Mouse (Mus musculus): ENCODE measurements around the gene Abo. TPM values are rescaled to one million over a fixed set of nuclear protein-coding genes. Genes with fewer than 3 reads are reported as not detected.

Gene Abo
- total RNA-seq, 1 experiment = 2.1 TPM

- H3K4me1 ChIP-seq (ENCODE audit: control insufficient read depth in 2 of 2, insufficient read depth in 2 of 2, low read length in 2 of 2, poor library complexity in 1 of 2) = peaks cover 0 to 5% of the 10 kb centered on the region in 2 experiments; a peak in 1 of 4 replicates
- no peak overlapping the region for H3K27ac ChIP-seq (ENCODE audit: insufficient read depth, low read depth, low read length, poor library complexity, severe bottlenecking)
- no peaks in the 10 kb centered on the region for H3K9me3 ChIP-seq (ENCODE audit: control insufficient read depth, insufficient read depth, low read depth, low read length)
- in situ Hi-C loops (cut with MboI; ENCODE audit: low sequenced_read_pairs in 2 of 2, unreplicated experiment in 2 of 2) = loop anchor here in 1 of 2 experiments (25.0 kb wide), 1 partner anchor 472 kb away; the partner anchor contains the start of gene Sec16a
- no peak for TF ChIP-seq ZNF384 (IDR thresholded peaks at IDR 0.05; ENCODE audit: low read depth, low read length)
- no peak for TF ChIP-seq CHD2 (IDR thresholded peaks at IDR 0.05; ENCODE audit: low read depth, low read length)
- no peak for TF ChIP-seq MAFK (IDR thresholded peaks at IDR 0.05; ENCODE audit: insufficient read depth, low read depth, low read length)
- TF ChIP-seq HCFC1 (IDR thresholded peaks at IDR 0.05; ENCODE audit: borderline replicate concordance, insufficient read depth, low read length) = no peak
- no peak for TF ChIP-seq ZC3H11A (IDR thresholded peaks at IDR 0.05; ENCODE audit: borderline replicate concordance, low read depth, low read length)
- H3K4me3 ChIP-seq (ENCODE audit: insufficient read depth in 1 of 2, low read depth in 1 of 2, low read length in 2 of 2, poor library complexity in 1 of 2, severe bottlenecking in 1 of 2) = peak overlapping the region in 1 of 2 experiments; percentile 38; a peak in 1 of 4 replicates
- H3K36me3 ChIP-seq (ENCODE audit: control insufficient read depth, insufficient read depth, low read length, poor library complexity, severe bottlenecking) = peaks cover 58% of the 10 kb centered on the region
- H3K9ac ChIP-seq (ENCODE audit: insufficient read depth, low read depth, low read length, poor library complexity, severe bottlenecking) = peak overlapping the region; percentile 68
- no peak for DNase-seq (ENCODE audit: low read depth, low spot score)
These were observed 44.1 kb upstream of the Abo start for GRCm38 (mm10) chr2:26908710-26909386.

DNA sequence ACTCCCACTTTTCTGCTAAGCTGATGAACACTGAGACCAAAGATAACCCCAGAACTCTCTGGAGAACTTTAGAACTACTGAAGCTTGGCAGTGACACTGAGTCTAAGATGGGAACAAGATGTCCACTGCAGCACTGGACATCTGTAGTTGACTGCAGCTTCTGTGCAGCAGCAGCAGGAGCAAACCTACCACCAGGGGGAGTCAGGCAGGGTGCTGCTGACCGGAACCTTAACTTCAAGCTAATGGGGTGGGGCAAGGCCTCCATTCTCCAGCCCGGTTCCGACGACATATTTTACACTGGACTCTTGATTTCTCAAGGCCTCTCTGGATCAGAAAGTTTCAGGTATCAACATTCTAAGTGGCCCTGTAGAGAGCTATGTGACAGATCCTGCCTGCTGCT, 42.3 kb upstream of the Abo start:
- Histone ChIP-seq H3K9ac (ENCODE audit: insufficient read depth, low read depth, low read length, poor library complexity, severe bottlenecking) (no peak overlapping the region), H3K4me1 (ENCODE audit: control insufficient read depth in 2 of 2, insufficient read depth in 2 of 2, low read length in 2 of 2, poor library complexity in 1 of 2) (peaks cover 0 to 9% of the 10 kb centered on the region in 2 experiments; a peak in 1 of 4 replicates), H3K9me3 (ENCODE audit: control insufficient read depth, insufficient read depth, low read depth, low read length) (no peaks in the 10 kb centered on the region), H3K36me3 (ENCODE audit: control insufficient read depth, insufficient read depth, low read length, poor library complexity, severe bottlenecking) (peaks cover 42% of the 10 kb centered on the region), H3K4me3 (ENCODE audit: insufficient read depth in 1 of 2, low read depth in 1 of 2, low read length in 2 of 2, poor library complexity in 1 of 2, severe bottlenecking in 1 of 2) (no peak overlapping the region), H3K27ac (ENCODE audit: insufficient read depth, low read depth, low read length, poor library complexity, severe bottlenecking) (no peak overlapping the region)
- in situ Hi-C loops (cut with MboI; ENCODE audit: low sequenced_read_pairs in 2 of 2, unreplicated experiment in 2 of 2) = loop anchor here in 1 of 2 experiments (25.0 kb wide), 1 partner anchor 470 kb away; the partner anchor contains the start of gene Sec16a
- DNase-seq (ENCODE audit: low read depth, low spot score) = no peak
- TF ChIP-seq MAFK (IDR thresholded peaks at IDR 0.05; ENCODE audit: insufficient read depth, low read depth, low read length) (no peak), ZC3H11A (IDR thresholded peaks at IDR 0.05; ENCODE audit: borderline replicate concordance, low read depth, low read length) (no peak), CHD2 (IDR thresholded peaks at IDR 0.05; ENCODE audit: low read depth, low read length) (no peak)

DNA sequence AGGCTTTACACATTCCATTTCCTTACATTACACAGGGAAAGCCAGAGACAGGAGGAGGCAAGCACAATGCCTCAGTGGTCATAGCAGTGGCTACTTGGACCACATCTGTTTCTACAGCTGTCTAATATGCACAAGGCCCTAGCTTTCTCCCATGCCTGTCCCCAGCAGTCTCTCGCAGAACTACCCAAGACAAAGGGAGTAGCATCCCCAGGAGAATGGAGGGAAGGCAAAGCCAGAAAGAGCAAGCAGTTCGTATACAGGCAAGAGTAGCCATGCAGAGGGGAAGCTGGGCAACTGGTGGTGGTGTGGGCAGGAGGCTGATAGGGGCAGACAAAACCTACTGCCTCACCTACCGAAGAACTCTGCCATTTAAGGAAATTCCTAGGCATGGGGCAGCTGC, 41.7 kb upstream of the Abo start:
- Histone ChIP-seq H3K4me3 (ENCODE audit: insufficient read depth in 1 of 2, low read depth in 1 of 2, low read length in 2 of 2, poor library complexity in 1 of 2, severe bottlenecking in 1 of 2) (no peak overlapping the region), H3K9ac (ENCODE audit: insufficient read depth, low read depth, low read length, poor library complexity, severe bottlenecking) (no peak overlapping the region), H3K27ac (ENCODE audit: insufficient read depth, low read depth, low read length, poor library complexity, severe bottlenecking) (no peak overlapping the region), H3K4me1 (ENCODE audit: control insufficient read depth in 2 of 2, insufficient read depth in 2 of 2, low read length in 2 of 2, poor library complexity in 1 of 2) (peaks cover 0 to 9% of the 10 kb centered on the region in 2 experiments; a peak in 1 of 4 replicates), H3K9me3 (ENCODE audit: control insufficient read depth, insufficient read depth, low read depth, low read length) (no peaks in the 10 kb centered on the region), H3K36me3 (ENCODE audit: control insufficient read depth, insufficient read depth, low read length, poor library complexity, severe bottlenecking) (peaks cover 35% of the 10 kb centered on the region)
- TF ChIP-seq HCFC1 (IDR thresholded peaks at IDR 0.05; ENCODE audit: borderline replicate concordance, insufficient read depth, low read length) = no peak
- no peak for TF ChIP-seq CHD2 (IDR thresholded peaks at IDR 0.05; ENCODE audit: low read depth, low read length)
- TF ChIP-seq ZNF384 (IDR thresholded peaks at IDR 0.05; ENCODE audit: low read depth, low read length) = no peak
- DNase-seq (ENCODE audit: low read depth, low spot score) = no peak
- in situ Hi-C loops (cut with MboI; ENCODE audit: low sequenced_read_pairs in 2 of 2, unreplicated experiment in 2 of 2) = loop anchor here in 1 of 2 experiments (25.0 kb wide), 1 partner anchor 469 kb away; the partner anchor contains the start of gene Sec16a

DNA sequence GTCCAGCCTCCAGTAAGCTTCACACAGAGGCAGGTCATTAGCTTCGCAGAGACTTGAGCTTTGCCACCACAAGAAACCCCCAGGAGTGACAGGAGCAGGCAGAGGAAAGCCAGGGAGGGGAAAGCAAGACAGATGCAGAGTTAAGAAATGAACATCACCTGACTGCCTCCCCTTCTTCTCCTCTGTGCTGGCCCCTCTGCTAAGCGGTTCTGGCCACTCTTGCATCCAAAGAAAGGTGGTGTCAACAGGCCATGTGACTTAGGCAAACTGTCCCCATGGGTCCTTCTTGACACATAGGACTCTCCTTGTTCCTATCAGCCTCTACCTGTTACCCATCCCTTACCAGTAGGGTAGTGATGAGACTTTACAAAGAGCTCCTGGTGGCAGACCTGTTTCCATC, 41.2 kb upstream of the Abo start:
- Histone ChIP-seq H3K27ac (ENCODE audit: insufficient read depth, low read depth, low read length, poor library complexity, severe bottlenecking) (no peak overlapping the region), H3K4me3 (ENCODE audit: insufficient read depth in 1 of 2, low read depth in 1 of 2, low read length in 2 of 2, poor library complexity in 1 of 2, severe bottlenecking in 1 of 2) (no peak overlapping the region), H3K4me1 (ENCODE audit: control insufficient read depth in 2 of 2, insufficient read depth in 2 of 2, low read length in 2 of 2, poor library complexity in 1 of 2) (peaks cover 0 to 9% of the 10 kb centered on the region in 2 experiments; a peak in 1 of 4 replicates), H3K36me3 (ENCODE audit: control insufficient read depth, insufficient read depth, low read length, poor library complexity, severe bottlenecking) (peaks cover 33% of the 10 kb centered on the region), H3K9me3 (ENCODE audit: control insufficient read depth, insufficient read depth, low read depth, low read length) (no peaks in the 10 kb centered on the region), H3K9ac (ENCODE audit: insufficient read depth, low read depth, low read length, poor library complexity, severe bottlenecking) (no peak overlapping the region)
- no peak for DNase-seq (ENCODE audit: low read depth, low spot score)
- in situ Hi-C loops (cut with MboI; ENCODE audit: low sequenced_read_pairs in 2 of 2, unreplicated experiment in 2 of 2) = loop anchor here in 1 of 2 experiments (25.0 kb wide), 1 partner anchor 469 kb away; the partner anchor contains the start of gene Sec16a
- TF ChIP-seq MAFK (IDR thresholded peaks at IDR 0.05; ENCODE audit: insufficient read depth, low read depth, low read length) (no peak), CHD2 (IDR thresholded peaks at IDR 0.05; ENCODE audit: low read depth, low read length) (no peak)

Data from ES-E14 (cell line).